Mouse (Mus musculus) central nervous system, embryonic 14 days (tissue): ENCODE measurements around the gene Nfkbib. TPM values are rescaled to one million over a fixed set of nuclear protein-coding genes. Genes with fewer than 3 reads are reported as not detected.

Source experiments
- polyA plus RNA-seq: library from polyadenylated mRNA; depleted of rRNA; stranded (reverse); fragments of >200 nt; gene quantifications from 2 replicates; pipeline ENCODE4 v1.2.3, GENCODE M21; 2012; rRNA removed

Gene Nfkbib
- polyA plus RNA-seq, result 37.7 and 39.0 TPM in 2 replicates

DNA sequence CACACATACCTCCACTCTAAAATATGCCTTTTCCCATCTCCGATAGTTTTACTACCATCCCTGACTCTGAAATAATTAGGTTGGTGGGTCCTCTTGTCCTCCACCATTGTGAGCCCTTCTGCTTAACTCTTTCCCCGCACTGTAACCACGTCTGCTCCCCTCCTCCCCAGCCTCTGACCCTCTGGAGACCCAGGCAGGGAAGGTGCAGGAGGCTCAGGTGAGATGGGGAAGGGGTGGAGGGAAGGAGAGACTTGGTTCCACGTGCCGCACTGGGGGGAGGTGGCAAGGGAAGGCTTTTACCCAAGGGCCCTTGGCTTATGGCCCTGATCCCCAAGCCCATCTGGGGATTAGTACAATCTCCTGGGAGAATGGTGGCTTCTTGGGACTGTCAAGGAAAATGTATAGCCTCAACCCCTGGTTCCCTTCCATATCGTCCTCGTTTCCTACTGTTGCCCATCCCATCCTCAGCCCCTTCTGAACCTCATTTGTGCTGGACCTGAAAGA lies at the start of gene Nfkbib:
TSS of gene Nfkbib (minus strand) at position 51 of the 504 bp plus-strand sequence.

DNA sequence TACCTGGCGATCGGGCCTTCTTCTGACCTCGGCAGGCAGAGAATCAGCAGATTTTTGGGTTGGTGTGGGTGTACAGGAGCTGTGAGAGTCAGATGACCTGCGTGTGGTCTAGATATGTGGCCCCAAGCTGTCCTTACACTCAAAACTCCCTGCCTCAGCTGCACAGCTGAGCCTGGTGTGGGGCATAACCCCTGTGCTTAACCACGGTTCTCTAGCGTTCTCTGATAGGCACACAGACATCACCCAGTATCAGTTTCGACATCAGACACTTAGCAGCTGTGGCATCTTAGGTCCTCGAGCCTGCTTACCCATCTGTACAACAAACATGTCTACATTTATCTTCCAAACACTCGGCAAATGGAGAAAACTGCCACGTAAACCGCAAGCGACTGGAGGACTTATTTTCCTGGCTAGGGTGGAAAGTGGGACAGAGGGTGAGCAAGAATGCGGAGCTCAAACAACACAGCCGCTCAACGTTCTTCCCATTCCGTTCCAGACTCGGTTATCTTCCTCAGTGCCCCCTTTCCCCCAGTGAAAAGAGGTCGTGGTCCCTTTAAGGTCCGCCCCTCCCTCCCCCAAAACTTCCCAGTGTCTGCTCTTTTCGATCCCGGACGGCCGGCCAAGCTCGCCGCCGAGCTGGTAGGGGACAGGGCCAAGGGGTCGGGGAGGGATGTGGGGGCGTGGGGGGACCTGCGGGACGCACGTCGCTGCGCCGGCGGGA lies 41.1 kb upstream of the Nfkbib start, which contains the start of gene Hnrnpl:
TSS of gene Hnrnpl (plus strand) at position 321 of the 721 bp plus-strand sequence.

DNA sequence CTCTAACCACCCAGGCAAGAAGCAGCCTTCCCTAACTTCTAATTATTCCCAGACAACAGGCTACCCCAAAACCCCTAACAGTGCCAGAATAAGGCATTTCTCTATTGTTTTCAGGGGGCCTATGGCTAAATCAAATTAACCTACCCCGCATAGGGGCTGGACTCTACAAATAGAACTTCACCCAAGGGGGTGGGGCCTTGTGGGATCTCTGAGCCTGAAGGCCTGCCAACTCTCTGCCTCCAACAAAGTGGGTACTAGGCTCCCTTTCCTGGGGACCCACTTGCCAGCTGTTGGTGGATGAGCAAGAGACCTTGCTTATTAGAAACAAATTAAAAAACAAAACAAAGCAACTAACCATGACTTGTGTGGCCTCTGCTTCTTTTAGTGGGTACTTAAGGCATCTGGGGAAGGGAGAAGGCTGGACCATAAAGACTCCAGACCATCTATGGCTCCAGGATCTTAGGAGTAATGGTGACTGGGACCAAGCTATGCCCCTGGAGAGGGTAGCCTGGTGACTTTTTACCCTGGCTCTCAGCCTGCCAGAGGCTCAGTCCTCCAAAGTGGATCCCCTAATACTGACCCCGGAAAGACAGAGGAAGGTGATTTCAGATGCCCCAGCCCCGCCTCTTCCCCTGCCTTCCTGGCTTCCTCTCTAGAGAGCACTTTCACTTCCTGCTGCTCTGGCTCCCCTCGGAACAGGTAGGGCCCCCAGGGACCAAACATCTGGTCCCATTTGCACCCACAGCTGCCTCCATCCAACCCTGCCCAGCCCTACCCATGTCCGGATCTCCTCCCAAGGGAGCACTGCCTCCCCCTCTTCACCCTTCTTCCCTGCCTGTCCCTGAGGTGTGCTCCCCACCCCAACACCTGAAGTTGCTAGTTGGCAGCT lies 21.2 kb upstream of the Nfkbib start, which contains the start of gene Rinl:
TSS of gene Rinl (plus strand) at position 663 of the 889 bp plus-strand sequence.

DNA sequence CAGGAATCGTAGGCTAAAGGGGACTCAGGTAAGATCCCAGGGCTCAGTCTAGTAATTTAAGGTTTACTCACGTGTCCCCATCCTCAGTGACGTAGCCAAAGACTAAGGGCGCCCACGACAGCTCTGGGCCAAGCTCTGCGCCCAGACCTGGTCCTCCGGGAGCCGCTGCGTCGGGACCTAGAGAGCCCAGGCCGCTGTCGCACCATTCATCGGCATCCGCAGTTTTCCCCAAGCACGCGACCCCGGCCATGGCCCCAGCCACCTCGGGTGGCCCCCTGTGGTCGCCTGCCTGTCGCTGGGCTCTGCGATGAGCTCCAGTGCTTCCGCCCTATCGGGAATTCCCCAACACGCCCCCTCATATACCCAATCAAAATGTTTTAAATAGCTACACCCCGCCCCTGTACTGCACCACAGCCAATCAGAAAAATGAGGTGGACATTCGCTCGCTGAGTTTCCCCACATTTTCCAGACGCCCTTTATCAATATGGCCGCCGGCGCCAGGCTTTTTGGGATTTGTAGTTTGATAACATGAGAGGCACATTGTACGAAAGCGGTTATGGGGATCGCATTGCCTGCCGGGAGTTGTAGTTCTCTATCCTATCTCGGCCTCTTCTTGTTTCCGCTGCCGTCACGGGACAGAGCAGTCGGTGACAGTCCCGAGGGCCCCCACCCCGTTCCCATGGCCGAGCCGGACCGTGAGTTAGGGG lies 986 bp downstream of the Nfkbib start, which contains the start of gene Sirt2:
TSS of gene Sirt2 (plus strand) at position 563 of the 707 bp plus-strand sequence.

DNA sequence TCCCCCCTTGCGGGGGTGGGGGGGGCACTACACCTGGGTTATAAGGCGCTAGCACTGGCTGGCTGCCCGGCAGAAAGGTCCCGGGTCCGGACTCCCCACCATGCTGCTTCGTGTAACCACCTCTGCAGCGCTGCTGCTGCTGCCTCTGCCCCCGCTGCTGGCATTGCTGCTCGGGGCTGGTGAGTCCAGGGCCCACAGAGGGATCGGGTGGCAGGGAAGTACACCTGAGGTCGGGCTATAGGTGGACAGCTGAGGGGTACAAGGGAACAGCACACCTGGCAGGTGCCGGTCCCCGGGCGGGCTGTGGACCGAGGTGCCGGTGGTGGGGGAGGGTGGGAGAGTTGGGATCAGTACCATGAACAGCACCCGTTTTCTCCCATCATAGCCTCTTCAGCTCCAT lies 11.2 kb downstream of the Nfkbib start, which contains the start of gene Ccer2:
TSS of gene Ccer2 (plus strand) at position 96 of the 400 bp plus-strand sequence.

DNA sequence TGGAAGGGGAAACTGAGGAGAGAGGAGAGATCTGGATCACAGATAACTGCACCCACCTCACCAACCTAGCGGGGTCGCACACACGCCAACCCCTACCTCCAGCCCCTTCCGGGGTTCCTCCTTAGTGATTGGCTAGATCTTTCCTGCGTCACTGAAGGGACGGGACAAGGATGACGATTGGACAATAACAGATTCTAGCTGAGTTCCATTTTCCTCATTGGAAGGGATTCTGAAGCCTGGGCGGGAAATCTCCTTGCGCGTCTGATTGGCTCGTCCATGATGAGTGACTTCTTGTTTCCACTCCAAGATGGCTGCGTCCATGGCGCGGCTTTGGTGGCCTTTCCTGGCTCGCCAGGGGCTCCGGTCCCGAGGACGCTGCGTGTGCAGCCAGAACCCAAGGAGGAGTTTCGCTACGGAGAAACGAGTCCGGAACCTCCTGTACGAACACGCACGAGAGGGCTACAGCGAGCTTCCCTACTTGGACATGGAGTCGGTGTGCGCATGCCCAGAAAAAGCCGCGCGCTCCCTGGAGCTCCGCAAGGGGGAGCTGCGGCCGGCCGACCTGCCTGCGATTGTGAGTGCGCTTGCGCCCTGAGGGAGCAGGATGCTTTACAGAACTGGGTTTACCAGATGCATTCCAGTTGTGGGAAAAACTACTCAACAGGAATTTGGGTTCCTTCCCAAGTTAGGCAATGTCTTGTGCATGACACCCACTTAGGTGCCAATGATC lies 25.4 kb downstream of the Nfkbib start, which contains the start of the genes Mrps12 and Sars2:
TSS of gene Mrps12 (minus strand) at position 112 of the 730 bp plus-strand sequence.
TSS of gene Sars2 (plus strand) at position 284 of the 730 bp plus-strand sequence.

DNA sequence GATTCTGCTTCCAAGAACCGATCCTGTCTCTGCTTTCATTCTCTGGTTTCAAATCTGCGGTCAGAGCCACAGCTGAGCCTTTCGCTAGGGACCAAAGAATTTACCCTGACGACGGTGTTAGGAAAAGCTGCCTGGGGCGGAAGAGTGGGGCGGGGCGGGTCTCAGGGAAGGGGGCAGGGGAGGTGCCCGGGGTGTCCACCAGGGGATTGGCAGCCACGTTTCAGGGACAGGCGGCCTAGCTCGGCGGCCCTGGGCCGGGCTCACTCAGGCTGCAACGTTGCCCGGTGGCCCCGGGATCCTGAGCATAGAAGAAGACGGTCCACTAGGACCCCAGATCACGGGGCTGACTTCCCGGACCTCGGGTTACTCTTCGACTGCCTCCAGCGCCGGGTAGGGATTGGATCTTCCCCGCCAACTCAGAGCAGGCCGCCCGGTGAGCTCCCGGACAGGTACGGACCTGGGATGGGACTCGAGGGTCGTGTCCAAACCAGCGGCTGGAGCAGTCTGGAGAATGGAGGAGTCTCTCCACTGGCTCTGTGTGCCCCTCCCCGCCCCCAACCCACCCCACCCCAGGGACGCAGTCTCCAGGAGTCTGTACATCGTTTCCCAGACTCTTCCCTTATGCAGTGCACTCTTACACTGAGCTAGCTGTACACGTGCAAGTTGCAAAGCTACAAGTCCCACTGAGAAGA lies 50.6 kb downstream of the Nfkbib start, which contains the start of gene Fbxo17:
TSS of gene Fbxo17 (plus strand) at position 215 of the 692 bp plus-strand sequence.

Other genes with a start within 250 kb of the Nfkbib start
- gene Ifnl3, start 244.7 kb downstream of the Nfkbib start, polyA plus RNA-seq, result not detected in 2 replicates
- gene Sycn, start 226.6 kb downstream of the Nfkbib start, polyA plus RNA-seq, result not detected in 2 replicates
- gene Nccrp1, start 220.3 kb downstream of the Nfkbib start, polyA plus RNA-seq, result 0.10 and 0.20 TPM in 2 replicates
- 66.8 and 66.9 TPM in 2 replicates for gene Samd4b, start 169.4 kb downstream of the Nfkbib start, polyA plus RNA-seq
- 20.4 and 22.5 TPM in 2 replicates for gene Pak4, start 169.3 kb downstream of the Nfkbib start, polyA plus RNA-seq
- 0.05 and 0.28 TPM in 2 replicates for gene Acp7, start 136.2 kb downstream of the Nfkbib start, polyA plus RNA-seq
- 15.2 and 21.5 TPM in 2 replicates for gene Fbxo27, start 74.7 kb downstream of the Nfkbib start, polyA plus RNA-seq
- 3.9 and 9.2 TPM in 2 replicates for gene Fbxo17, start 50.7 kb downstream of the Nfkbib start, polyA plus RNA-seq
- gene Mrps12, start 25.7 kb downstream of the Nfkbib start, polyA plus RNA-seq, result 76.2 and 79.2 TPM in 2 replicates
- gene Sars2, start 25.5 kb downstream of the Nfkbib start, polyA plus RNA-seq, result 24.8 and 27.0 TPM in 2 replicates
- 0.38 and 1.3 TPM in 2 replicates for gene Ccer2, start 11.3 kb downstream of the Nfkbib start, polyA plus RNA-seq
- 122 and 125 TPM in 2 replicates for gene Sirt2, start 777 bp downstream of the Nfkbib start, polyA plus RNA-seq
- 1.2 and 1.6 TPM in 2 replicates for gene Rinl, start 21.5 kb upstream of the Nfkbib start, polyA plus RNA-seq
- gene Hnrnpl, start 41.0 kb upstream of the Nfkbib start, polyA plus RNA-seq, result 479 and 480 TPM in 2 replicates
- gene Ech1, start 57.7 kb upstream of the Nfkbib start, polyA plus RNA-seq, result 74.0 and 89.9 TPM in 2 replicates
- gene Lgals4, start 66.3 kb upstream of the Nfkbib start, polyA plus RNA-seq, result 7.4 and 9.6 TPM in 2 replicates
- gene Lgals7, start 96.3 kb upstream of the Nfkbib start, polyA plus RNA-seq, result 16.7 and 30.1 TPM in 2 replicates
- gene Capn12, start 113.9 kb upstream of the Nfkbib start, polyA plus RNA-seq, result 0.06 and 0.08 TPM in 2 replicates
- gene Actn4, start 194.8 kb upstream of the Nfkbib start, polyA plus RNA-seq, result 159 and 181 TPM in 2 replicates
- 433 and 449 TPM in 2 replicates for gene Eif3k, start 214.4 kb upstream of the Nfkbib start, polyA plus RNA-seq
- 7.6 and 9.0 TPM in 2 replicates for gene Map4k1, start 214.5 kb upstream of the Nfkbib start, polyA plus RNA-seq